Mouse (Mus musculus) CH12.LX (cell line): Measurements from ENCODE around the gene Pars2. TPM values are rescaled to one million over a fixed set of nuclear protein-coding genes. Genes with fewer than 3 reads are reported as not detected.

Experiments
- DNase-seq: peaks from one replicate; pipeline ENCODE4 v3.0.0-alpha.2; 2013; ENCODE audit errors: extremely low read depth
- H3K27ac ChIP-seq: 2 replicates; pipeline ENCODE4 v1.5.1; 2012; ENCODE audit warnings: low read depth, mild to moderate bottlenecking, control low read depth, moderate library complexity; ENCODE audit not compliant: insufficient read depth
- H3K27me3 ChIP-seq: replicated peaks from 2 replicates; pipeline ENCODE3; 2012; ENCODE audit warnings: inconsistent platforms
- H3K36me3 ChIP-seq, 2 experiments: replicated peaks in 1 of 2; 2 replicates each; pipeline versions ENCODE3 to v1.6.1; 2012; ENCODE audit warnings: inconsistent platforms in 1 of 2, low read length in 1 of 2, mild to moderate bottlenecking in 1 of 2, mixed read lengths in 1 of 2, moderate library complexity in 1 of 2; ENCODE audit not compliant: control insufficient read depth in 1 of 2, insufficient read depth in 1 of 2
- H3K4me1 ChIP-seq, 2 experiments: 2 replicates each; pipeline ENCODE4 v1.6.1; 2012; ENCODE audit warnings: inconsistent platforms in 1 of 2, moderate library complexity in 1 of 2; ENCODE audit not compliant: insufficient read depth in 2 of 2, control insufficient read depth in 1 of 2
- H3K4me2 ChIP-seq: 2 replicates; pipeline ENCODE4 v1.6.1; 2012; ENCODE audit warnings: low read depth, mild to moderate bottlenecking, control low read depth; ENCODE audit not compliant: poor library complexity, insufficient read depth, severe bottlenecking
- H3K4me3 ChIP-seq, 3 experiments: fragments of 150-350 bp in 1 of 3; sonication (generic) in 1 of 3; replicated peaks in 1 of 3; 2 replicates each; pipeline versions ENCODE3 to v1.5.1; 2011 to 2012; ENCODE audit warnings: low read depth in 2 of 3, low read length in 2 of 3, mild to moderate bottlenecking in 2 of 3, moderate library complexity in 2 of 3, control low read depth in 1 of 3, improper control_type of control experiment in 1 of 3, inconsistent platforms in 1 of 3, mixed read lengths in 1 of 3; ENCODE audit not compliant: poor library complexity in 1 of 3
- H3K79me2 ChIP-seq: replicated peaks from 2 replicates; pipeline ENCODE4 v1.6.1; 2012; ENCODE audit warnings: mild to moderate bottlenecking, moderate library complexity; ENCODE audit not compliant: control insufficient read depth, poor library complexity, insufficient read depth, severe bottlenecking; ENCODE audit errors: extremely low read depth
- H3K9ac ChIP-seq: 2 replicates; pipeline ENCODE4 v1.6.1; 2012; ENCODE audit warnings: low read depth, mild to moderate bottlenecking, control low read depth, moderate library complexity; ENCODE audit not compliant: insufficient read depth
- H3K9me3 ChIP-seq: replicated peaks from 2 replicates; pipeline ENCODE3; 2012; ENCODE audit warnings: low read length, inconsistent platforms, mixed read lengths
- BHLHE40 ChIP-seq: IDR thresholded peaks from 2 replicates; pipeline ENCODE4 v1.6.1; 2011; ENCODE audit warnings: mild to moderate bottlenecking, low read depth, low read length, improper control_type of control experiment
- CHD1 ChIP-seq: IDR thresholded peaks from 2 replicates; pipeline ENCODE4 v1.6.1; 2012; ENCODE audit warnings: low read depth, low read length, improper control_type of control experiment, inconsistent platforms
- CTCF ChIP-seq, 2 experiments: IDR thresholded peaks in 1 of 2; conservative IDR thresholded peaks in 1 of 2; 2 replicates each; pipeline ENCODE4 v1.5.1; 2011 to 2012; ENCODE audit warnings: low read depth in 2 of 2, low read length in 2 of 2, improper control_type of control experiment in 1 of 2, inconsistent platforms in 1 of 2, mild to moderate bottlenecking in 1 of 2, moderate library complexity in 1 of 2
- E2F4 ChIP-seq: IDR thresholded peaks from 2 replicates; pipeline ENCODE4 v1.6.1; 2011; ENCODE audit warnings: low read depth, low read length, improper control_type of control experiment; ENCODE audit not compliant: insufficient replicate concordance
- ELF1 ChIP-seq: IDR thresholded peaks from 2 replicates; pipeline ENCODE4 v1.6.1; 2014; ENCODE audit warnings: low read depth, mild to moderate bottlenecking, inconsistent platforms, low read length, improper control_type of control experiment
- EP300 ChIP-seq: IDR thresholded peaks from 2 replicates; pipeline ENCODE4 v1.6.1; 2011; ENCODE audit warnings: low read length, improper control_type of control experiment
- ETS1 ChIP-seq: conservative IDR thresholded peaks from 2 replicates; pipeline ENCODE4 v1.6.1; 2012; ENCODE audit warnings: low read depth, mild to moderate bottlenecking, inconsistent platforms, low read length, improper control_type of control experiment, moderate library complexity
- GABPA ChIP-seq: IDR thresholded peaks from 2 replicates; pipeline ENCODE4 v1.6.1; 2012; ENCODE audit warnings: low read depth, low read length, improper control_type of control experiment, inconsistent platforms; ENCODE audit not compliant: insufficient replicate concordance
- HCFC1 ChIP-seq: IDR thresholded peaks from 2 replicates; pipeline ENCODE4 v1.6.1; 2012; ENCODE audit warnings: low read depth, mild to moderate bottlenecking, inconsistent platforms, low read length, improper control_type of control experiment
- IRF4 ChIP-seq: IDR thresholded peaks from 2 replicates; pipeline ENCODE4 v1.6.1; 2014; ENCODE audit warnings: low read depth, mild to moderate bottlenecking, inconsistent platforms, low read length, improper control_type of control experiment
- JUN ChIP-seq: IDR thresholded peaks from 2 replicates; pipeline ENCODE4 v1.6.1; 2011; ENCODE audit warnings: low read depth, mild to moderate bottlenecking, low read length, improper control_type of control experiment, moderate library complexity; ENCODE audit not compliant: insufficient read depth
- JUND ChIP-seq: conservative IDR thresholded peaks from 2 replicates; pipeline ENCODE4 v1.6.1; 2011; ENCODE audit warnings: low read depth, low read length, improper control_type of control experiment
- KAT2A ChIP-seq: IDR thresholded peaks from 2 replicates; pipeline ENCODE4 v1.6.1; 2012; ENCODE audit warnings: low read length, improper control_type of control experiment, inconsistent platforms; ENCODE audit not compliant: insufficient replicate concordance
- MAFK ChIP-seq: IDR thresholded peaks from 2 replicates; pipeline ENCODE4 v1.6.1; 2011; ENCODE audit warnings: low read length, improper control_type of control experiment; ENCODE audit not compliant: insufficient replicate concordance
- MAX ChIP-seq: IDR thresholded peaks from 2 replicates; pipeline ENCODE4 v1.6.1; 2011; ENCODE audit warnings: low read length, improper control_type of control experiment
- MEF2A ChIP-seq: IDR thresholded peaks from 2 replicates; pipeline ENCODE4 v1.6.1; 2014; ENCODE audit warnings: low read depth, mild to moderate bottlenecking, inconsistent platforms, low read length, improper control_type of control experiment, borderline replicate concordance
- MXI1 ChIP-seq: IDR thresholded peaks from 2 replicates; pipeline ENCODE4 v1.6.1; 2011; ENCODE audit warnings: mild to moderate bottlenecking, low read depth, low read length, improper control_type of control experiment
- MYC ChIP-seq: IDR thresholded peaks from 2 replicates; pipeline ENCODE4 v1.6.1; 2011; ENCODE audit warnings: low read depth, mild to moderate bottlenecking, improper control_type of control experiment, low read length
- NELFE ChIP-seq: IDR thresholded peaks from 2 replicates; pipeline ENCODE4 v1.6.1; 2011; ENCODE audit warnings: low read depth, low read length, improper control_type of control experiment
- NRF1 ChIP-seq: IDR thresholded peaks from 2 replicates; pipeline ENCODE4 v1.6.1; 2014; ENCODE audit warnings: low read depth, mild to moderate bottlenecking, inconsistent platforms, low read length, improper control_type of control experiment, moderate library complexity
- PAX5 ChIP-seq: IDR thresholded peaks from 2 replicates; pipeline ENCODE4 v1.6.1; 2012; ENCODE audit warnings: low read length, inconsistent platforms, mixed read lengths
- RCOR1 ChIP-seq: conservative IDR thresholded peaks from 2 replicates; pipeline ENCODE4 v1.6.1; 2012; ENCODE audit warnings: low read depth, mild to moderate bottlenecking, inconsistent platforms, low read length, improper control_type of control experiment
- SIN3A ChIP-seq: IDR thresholded peaks from 2 replicates; pipeline ENCODE4 v1.6.1; 2012; ENCODE audit warnings: low read length, improper control_type of control experiment, inconsistent platforms
- SMC3 ChIP-seq: IDR thresholded peaks from 2 replicates; pipeline ENCODE4 v1.6.1; 2011; ENCODE audit warnings: low read depth, low read length, improper control_type of control experiment
- TBP ChIP-seq: conservative IDR thresholded peaks from 2 replicates; pipeline ENCODE4 v1.6.1; 2011; ENCODE audit warnings: low read depth, low read length, improper control_type of control experiment
- TCF12 ChIP-seq: IDR thresholded peaks from 2 replicates; pipeline ENCODE4 v1.6.1; 2014; ENCODE audit warnings: low read depth, mild to moderate bottlenecking, inconsistent platforms, low read length, improper control_type of control experiment
- ZMIZ1 ChIP-seq: IDR thresholded peaks from 2 replicates; pipeline ENCODE4 v1.6.1; 2012; ENCODE audit warnings: low read depth, mild to moderate bottlenecking, inconsistent platforms, low read length, improper control_type of control experiment
- ZNF384 ChIP-seq: IDR thresholded peaks from 2 replicates; pipeline ENCODE4 v1.6.1; 2012; ENCODE audit warnings: low read depth, low read length, improper control_type of control experiment, inconsistent platforms
- dilution Hi-C: fragments of 300-500 bp; cut with MboI; formaldehyde crosslinking; loops from 2 replicates; pipeline ENCODE4 v1.14.3; 2020; ENCODE audit warnings: low sequenced_read_pairs; ENCODE audit not compliant: extremely low pct_unique_long_range_greater_than_20kb, extremely low pct_ligation_motif_present
- in situ Hi-C: fragments of 300-500 bp; cut with MboI; formaldehyde crosslinking; loops from 3 replicates; pipeline ENCODE4 v1.14.3; 2019; ENCODE audit warnings: low sequenced_read_pairs, low pct_ligation_motif_present, low pct_unique_long_range_greater_than_20kb, mixed read lengths
- polyA plus RNA-seq: library from polyadenylated mRNA; unstranded; fragments of >175 nt; gene quantifications from 2 replicates; pipeline ENCODE4 v1.2.1, GENCODE M21; 2012; ENCODE audit warnings: low read depth; ENCODE audit not compliant: insufficient read length
- total RNA-seq, 2 experiments: library from RNA; depleted of rRNA; stranded (reverse); fragments of 300-350 nt in 1 of 2; fragments of >200 nt in 1 of 2; gene quantifications; 2 replicates each; pipeline ENCODE4 v1.2.3; 2012 to 2014

Pars2 gene
- total and polyA plus RNA-seq, 3 experiments: 9.3 to 17.1 (median 13.0) TPM

DNA sequence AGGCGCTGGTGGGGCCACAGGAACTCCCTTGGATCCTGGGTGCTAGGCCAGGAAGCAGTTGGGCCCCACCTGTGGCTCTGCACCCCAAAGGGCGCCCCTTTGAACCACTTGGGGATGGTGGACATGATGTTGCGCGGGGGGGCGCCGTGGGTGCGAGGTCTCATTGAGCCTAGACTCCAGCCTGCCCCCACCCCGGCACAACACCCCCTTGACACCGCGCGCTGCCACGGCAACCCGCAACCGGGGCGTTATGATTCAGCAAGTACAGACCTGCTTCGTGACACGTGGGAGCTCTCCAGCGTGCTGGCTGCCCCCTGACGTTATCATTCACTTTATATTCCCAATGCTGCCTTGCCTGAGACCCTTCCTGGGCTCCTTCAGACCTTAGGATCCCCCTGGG, 33.8 kb upstream of the Pars2 start, which contains the start of gene Lexm:
Lexm (minus strand) TSS at position 186 of the 400 bp plus-strand sequence.
- TF ChIP-seq TCF12 (no peak), MAX (peak; percentile 61; the same call in 1 of the 2 replicates), NELFE (no peak), KAT2A (no peak), EP300 (no peak), NRF1 (no peak), TBP (no peak), ZMIZ1 (no peak), SMC3 (no peak), BHLHE40 (peak; percentile 66), ZNF384 (no peak), E2F4 (no peak), CHD1 (no peak), MAFK (no peak), JUND (no peak), IRF4 (no peak; the same call in 1 of the 2 replicates), RCOR1 (no peak), MYC (no peak), CTCF (conservative IDR thresholded peaks at IDR 0.05 in 1 of 2, IDR thresholded peaks at IDR 0.05 in 1 of 2; ENCODE audit: low read depth in 2 of 2, low read length in 2 of 2) (no peak), SIN3A (peak; percentile 56; the same call in 1 of the 2 replicates), ELF1 (no peak), JUN (no peak), MEF2A (no peak), ETS1 (no peak), GABPA (no peak), PAX5 (no peak), MXI1 (peak; percentile 98), HCFC1 (no peak)
- peaks cover 14 to 33% of the 10 kb centered on the region in 2 experiments; a peak in 3 of 4 replicates for H3K4me1 ChIP-seq
- no peak for DNase-seq
- no peaks in the 10 kb centered on the region for H3K36me3 ChIP-seq
- peak within 1 kb of the TSS; percentile 41 for H3K4me2 ChIP-seq
- in situ Hi-C loops: no loop called here
- dilution Hi-C loops: no loop called here
- no peaks in the 10 kb centered on the region for H3K9me3 ChIP-seq
- peaks cover 9% of the 10 kb centered on the region for H3K27me3 ChIP-seq
- H3K4me3 ChIP-seq: no peak within 1 kb of the TSS
- no peaks in the 10 kb centered on the region for H3K79me2 ChIP-seq
- no peak within 1 kb of the TSS for H3K9ac ChIP-seq
- no peak within 1 kb of the TSS for H3K27ac ChIP-seq
